Mouse (Mus musculus) MN1 (cell line): Measurements from ENCODE around the gene Uvssa.

Experiments
- DNase-seq: peaks from one replicate; pipeline ENCODE4 v3.0.0-alpha.2; 2016; ENCODE audit warnings: low spot score

Gene Uvssa

DNA sequence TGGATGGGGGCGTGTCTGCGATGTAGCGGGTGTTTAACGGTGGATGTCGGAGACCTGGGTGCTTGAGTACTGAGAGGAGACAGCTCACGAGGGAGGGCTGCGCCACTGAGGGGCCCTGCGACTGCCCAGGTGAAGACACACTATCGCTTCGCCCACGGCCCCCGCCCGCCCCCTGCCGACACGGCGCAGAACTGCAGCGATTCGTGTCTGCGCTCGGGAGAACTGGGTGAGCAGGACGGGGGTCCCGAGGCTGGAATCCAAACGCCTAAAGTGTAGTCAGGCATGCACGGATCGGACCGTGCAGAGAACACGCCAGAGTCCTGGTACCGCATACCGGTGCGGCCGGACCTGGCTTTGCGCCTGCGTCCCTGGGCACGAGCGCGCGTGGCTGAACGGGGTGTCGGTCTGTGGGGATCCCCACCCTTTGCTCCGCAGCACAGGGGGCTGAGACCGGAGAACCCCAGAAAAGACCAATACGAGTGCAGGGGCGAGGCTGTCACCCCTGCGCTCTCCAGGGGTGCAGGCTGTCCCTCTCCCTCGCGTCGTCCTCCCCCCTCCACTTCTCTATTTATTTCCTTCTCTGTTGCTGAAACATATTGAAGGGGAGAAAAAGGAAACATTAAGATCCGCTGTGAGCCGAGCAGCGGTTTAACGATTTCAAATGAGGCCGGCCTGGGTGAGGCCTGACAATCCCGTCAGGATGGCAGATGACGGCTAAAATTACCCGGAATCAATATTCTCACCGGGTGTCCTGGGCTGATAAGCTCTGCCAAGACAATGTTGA, 64.8 kb downstream of the Uvssa start:
- peak; percentile 33 for DNase-seq

DNA sequence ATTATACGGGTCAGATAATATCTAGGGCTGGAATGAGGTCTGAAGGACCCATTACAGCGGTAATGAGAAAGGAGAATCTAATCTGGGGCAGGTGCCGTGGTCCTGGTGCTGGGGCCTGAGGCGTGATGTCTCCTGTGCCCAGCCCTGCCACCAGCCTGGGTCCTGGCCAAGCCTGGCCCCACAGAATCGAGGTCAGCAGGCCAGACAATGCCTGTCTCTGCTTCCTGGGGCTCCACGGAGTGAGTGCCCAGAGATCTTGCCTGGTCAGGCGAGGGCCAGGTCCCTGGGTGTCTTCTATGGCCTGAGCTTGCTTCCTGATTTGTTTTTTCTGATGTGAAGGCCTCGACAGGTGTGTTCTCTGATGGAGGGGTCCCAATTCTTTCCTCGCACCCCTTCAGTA, 65.4 kb downstream of the Uvssa start:
- DNase-seq = peak; percentile 29

DNA sequence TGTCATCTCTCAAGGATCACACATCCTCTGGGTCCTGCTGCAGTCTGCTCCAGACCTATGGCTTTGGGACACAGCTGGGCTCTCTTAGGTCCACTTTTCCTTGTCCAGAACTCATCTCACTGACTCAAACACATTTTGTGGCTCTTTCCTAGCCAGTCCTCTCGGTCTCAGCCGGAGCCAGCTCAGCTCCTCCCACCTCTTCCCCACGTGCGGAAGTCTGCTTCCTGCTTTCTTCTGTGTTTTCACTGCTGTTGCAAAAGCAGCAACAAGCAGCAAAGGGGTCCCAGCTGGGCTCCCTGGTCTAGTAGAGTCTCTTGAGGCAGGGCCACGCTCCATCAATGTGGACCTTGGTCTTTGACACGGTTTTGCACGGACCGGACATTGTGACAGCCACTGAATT, 77.4 kb downstream of the Uvssa start:
- DNase-seq = no peak

DNA sequence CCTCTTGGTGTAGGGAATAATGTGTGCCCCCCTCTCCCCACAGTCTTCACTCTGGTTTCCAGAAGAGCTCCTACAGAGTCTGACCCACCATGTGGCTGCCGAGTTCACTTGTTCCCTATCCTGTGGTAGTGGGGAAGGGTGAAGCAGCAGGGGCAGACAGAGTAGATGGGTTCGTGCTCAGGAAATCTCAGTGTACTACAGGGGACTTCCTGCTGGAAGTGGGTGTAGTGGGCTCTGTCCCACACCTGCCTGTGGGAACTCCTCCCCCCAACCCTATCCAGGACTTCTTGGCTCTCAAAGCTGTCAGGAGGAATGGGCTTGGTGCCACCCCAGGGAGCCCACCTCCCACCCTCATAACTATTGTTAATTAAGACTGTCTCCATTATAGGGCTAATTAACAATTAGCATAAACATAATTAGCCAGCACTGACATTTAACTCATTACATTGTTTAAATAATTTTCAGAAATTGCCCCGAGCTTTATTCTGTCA, 79.8 kb downstream of the Uvssa start:
- no peak for DNase-seq

DNA sequence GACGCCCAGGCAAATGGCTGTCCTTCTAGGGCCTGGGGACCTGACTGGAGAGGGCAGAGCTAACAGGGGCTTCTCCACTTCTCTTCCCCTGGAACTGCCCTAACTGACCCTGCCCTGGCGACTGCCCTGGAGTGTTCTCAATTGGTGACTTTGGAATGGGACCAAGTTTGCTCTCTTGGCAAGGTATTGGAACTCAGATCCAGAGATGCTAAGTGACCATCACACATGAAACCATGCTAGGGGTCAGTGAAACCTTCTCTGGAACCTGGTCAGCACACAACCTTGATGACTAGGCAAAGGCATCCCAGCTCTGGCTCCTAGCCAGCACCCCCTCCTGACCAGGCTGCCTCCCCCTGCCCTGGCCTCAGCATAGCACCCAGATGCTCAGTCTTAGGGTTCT, 80.8 kb downstream of the Uvssa start:
- DNase-seq = no peak

- no peak for DNase-seq
Measured at GRCm38 (mm10) chr5:33464390-33464789, 86.0 kb downstream of the Uvssa start.

DNA sequence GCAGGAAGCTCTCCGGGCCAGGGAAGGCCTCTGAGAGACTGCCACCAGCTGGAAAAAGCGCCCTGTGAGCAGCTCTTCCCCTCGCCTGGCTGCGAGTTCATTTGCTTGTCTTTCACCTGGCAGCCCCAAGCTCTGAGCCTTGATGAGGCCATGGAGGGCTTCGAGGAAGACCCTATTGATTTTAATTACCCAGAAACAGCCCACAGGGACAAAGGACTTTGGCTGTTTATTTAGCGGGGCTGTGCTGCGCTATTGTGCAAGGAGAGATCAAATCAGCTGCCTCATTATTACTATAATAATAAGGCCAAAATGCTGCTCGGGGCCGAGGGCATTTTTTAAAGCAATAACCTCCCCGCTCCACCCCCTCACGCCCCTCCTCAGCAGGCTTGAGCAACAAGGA, 87.1 kb downstream of the Uvssa start:
- DNase-seq = no peak
